Mouse (Mus musculus) embryonic facial prominence, embryonic 15.5 days (tissue): Measurements from ENCODE around the gene Txndc8. TPM values are rescaled to one million over a fixed set of nuclear protein-coding genes. Genes with fewer than 3 reads are reported as not detected.

Experiments used
- ATAC-seq: fragments of 200-750 bp; cut with Nextera tagmentation; 2 replicates; pipeline ENCODE4 v1.8.0; 2017; ENCODE audit warnings: low read depth, moderate TSS enrichment; ENCODE audit not compliant: insufficient number of reproducible peaks, low FRiP score, low TSS enrichment
- H3K27ac ChIP-seq: fragments of 300-500 bp; sonication (generic); replicated peaks from 2 replicates; pipeline ENCODE4 v1.5.1; 2015; ENCODE audit warnings: mild to moderate bottlenecking, inconsistent platforms
- H3K27me3 ChIP-seq: fragments of 300-500 bp; sonication (generic); 2 replicates; pipeline ENCODE4 v1.6.1; 2015; ENCODE audit warnings: inconsistent platforms
- H3K36me3 ChIP-seq: fragments of 300-500 bp; sonication (generic); 2 replicates; pipeline ENCODE4 v1.6.1; 2015; ENCODE audit warnings: mild to moderate bottlenecking, inconsistent platforms
- H3K4me1 ChIP-seq: fragments of 300-500 bp; sonication (generic); 2 replicates; pipeline ENCODE4 v1.6.1; 2015; ENCODE audit warnings: inconsistent platforms
- H3K4me2 ChIP-seq: fragments of 300-500 bp; sonication (generic); replicated peaks from 2 replicates; pipeline ENCODE4 v1.6.1; 2015; ENCODE audit warnings: mild to moderate bottlenecking, inconsistent platforms
- H3K4me3 ChIP-seq: fragments of 300-500 bp; sonication (generic); replicated peaks from 2 replicates; pipeline ENCODE4 v1.5.1; 2015; ENCODE audit warnings: mild to moderate bottlenecking, inconsistent platforms
- H3K9ac ChIP-seq: fragments of 300-500 bp; sonication (generic); 2 replicates; pipeline ENCODE4 v1.6.1; 2015; ENCODE audit warnings: inconsistent platforms
- H3K9me3 ChIP-seq: fragments of 300-500 bp; sonication (generic); replicated peaks from 2 replicates; pipeline ENCODE4 v1.6.1; 2016; ENCODE audit warnings: inconsistent platforms
- WGBS: fragments of 180-500 bp; shearing (Covaris S2); methylation state at CpG from one replicate; pipeline ENCODE4 v1.1.7; 2015; 5-methylcytosine and 5-hydroxymethylcytosine counted together
- polyA plus RNA-seq: library from polyadenylated mRNA; unstranded; fragments of >200 nt; fragmentation: Nextera tagmentation; extraction: Ambion mirVana; gene quantifications from 2 replicates; pipeline ENCODE4 v1.2.1, GENCODE M21; 2015

The Txndc8 gene
- polyA plus RNA-seq = not detected in 2 replicates

DNA sequence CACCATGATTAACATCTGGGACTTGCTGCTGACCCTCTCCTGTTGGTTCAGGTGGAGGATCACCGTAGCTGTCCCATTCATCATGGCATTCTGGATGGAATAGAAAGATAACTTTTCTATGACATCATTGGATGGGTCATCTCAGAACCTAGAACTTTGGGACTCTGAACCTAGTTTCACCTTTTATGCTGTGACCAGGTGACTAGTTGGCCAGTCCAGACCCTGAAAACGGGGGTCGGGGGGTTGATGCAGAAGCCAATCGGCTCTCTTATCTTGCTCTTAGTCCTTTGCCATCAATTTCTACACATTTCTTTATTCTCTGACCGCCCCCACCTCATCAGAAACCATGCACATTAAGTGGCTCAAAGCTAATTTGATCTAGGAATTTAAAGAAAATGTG, at the start of gene Txndc8:
TSS of gene Txndc8 (minus strand) at position 101 of the 400 bp plus-strand sequence.
- WGBS = 89% methylated on average over 5 of the region's 5 CpGs
- ATAC-seq = no peak
- Histone ChIP-seq H3K4me3 (no peak within 1 kb of the TSS), H3K4me2 (no peak within 1 kb of the TSS), H3K9ac (no peak within 1 kb of the TSS), H3K27me3 (no peaks in the 10 kb centered on the region), H3K27ac (no peak within 1 kb of the TSS), H3K9me3 (no peaks in the 10 kb centered on the region), H3K4me1 (no peaks in the 10 kb centered on the region), H3K36me3 (no peaks in the 10 kb centered on the region)

GRCm38 (mm10) chr4:58055653-58056052, 46.7 kb upstream of the Txndc8 start:
- Histone ChIP-seq H3K9ac (no peak overlapping the region), H3K4me1 (no peaks in the 10 kb centered on the region), H3K9me3 (no peaks in the 10 kb centered on the region), H3K4me3 (no peak overlapping the region), H3K4me2 (no peak overlapping the region), H3K27me3 (no peaks in the 10 kb centered on the region), H3K27ac (no peak overlapping the region), H3K36me3 (peaks cover 3% of the 10 kb centered on the region; the same call in 1 of the 2 replicates)
- no peak for ATAC-seq

DNA sequence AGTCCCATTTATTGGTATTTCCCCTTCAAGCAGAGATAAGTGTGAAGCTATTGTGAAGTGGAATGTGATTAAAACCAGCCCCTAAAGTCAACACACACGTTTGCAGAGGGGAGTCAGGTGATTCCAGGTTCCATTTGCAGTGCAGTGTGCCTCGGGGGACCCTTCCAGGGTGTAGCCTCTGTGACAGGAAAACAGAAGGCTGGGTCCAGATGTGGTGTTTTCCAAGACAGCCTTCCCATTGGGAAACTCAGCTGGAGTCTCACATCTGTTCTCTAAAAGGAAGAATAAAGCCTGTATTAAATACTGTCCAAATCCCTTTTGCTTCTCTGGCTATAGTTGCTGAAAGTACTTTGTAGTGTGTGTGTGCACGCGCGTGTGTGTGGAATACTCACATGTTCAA, 45.5 kb upstream of the Txndc8 start:
- no peak overlapping the region for H3K27ac ChIP-seq
- peaks cover 4% of the 10 kb centered on the region; the same call in 1 of the 2 replicates for H3K36me3 ChIP-seq
- H3K4me3 ChIP-seq = no peak overlapping the region
- no peak overlapping the region for H3K9ac ChIP-seq
- no peaks in the 10 kb centered on the region for H3K27me3 ChIP-seq
- 58% methylated on average over 5 of the region's 5 CpGs for WGBS
- no peak for ATAC-seq
- no peaks in the 10 kb centered on the region for H3K4me1 ChIP-seq
- no peaks in the 10 kb centered on the region for H3K9me3 ChIP-seq
- H3K4me2 ChIP-seq = no peak overlapping the region

DNA sequence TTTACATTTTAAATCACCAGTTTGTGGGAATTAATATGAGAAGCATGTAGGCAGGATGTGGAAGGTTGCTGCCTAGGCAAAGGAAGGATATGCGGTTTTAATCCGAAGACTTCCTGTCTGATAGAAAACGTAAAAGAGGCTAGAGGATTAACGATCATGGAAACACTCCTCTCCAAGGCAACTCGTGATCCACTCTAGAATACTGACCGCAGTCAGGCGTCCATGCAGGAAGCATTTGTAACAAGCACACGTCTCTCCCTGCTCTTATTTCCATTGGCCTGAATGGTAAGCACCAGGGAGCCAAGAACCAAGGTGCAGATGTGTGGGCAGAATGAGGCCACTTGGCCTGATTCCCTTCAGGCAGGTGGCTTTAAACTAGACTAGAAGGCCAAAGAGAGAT, 41.8 kb upstream of the Txndc8 start:
- H3K27ac ChIP-seq = no peak overlapping the region
- H3K4me2 ChIP-seq = no peak overlapping the region
- ATAC-seq = no peak
- H3K27me3 ChIP-seq = no peaks in the 10 kb centered on the region
- WGBS = 76% methylated on average over 8 of the region's 8 CpGs
- H3K9ac ChIP-seq = no peak overlapping the region
- H3K4me1 ChIP-seq = no peaks in the 10 kb centered on the region
- no peak overlapping the region for H3K4me3 ChIP-seq
- H3K36me3 ChIP-seq = peaks cover 5% of the 10 kb centered on the region; the same call in 1 of the 2 replicates
- H3K9me3 ChIP-seq = no peaks in the 10 kb centered on the region

- H3K27me3 ChIP-seq = no peaks in the 10 kb centered on the region
- H3K36me3 ChIP-seq = peaks cover 5% of the 10 kb centered on the region; the same call in 1 of the 2 replicates
- ATAC-seq = no peak
- no peak overlapping the region for H3K9ac ChIP-seq
- no peaks in the 10 kb centered on the region for H3K9me3 ChIP-seq
- H3K4me2 ChIP-seq = no peak overlapping the region
- no peak overlapping the region for H3K27ac ChIP-seq
- no peaks in the 10 kb centered on the region for H3K4me1 ChIP-seq
- H3K4me3 ChIP-seq = no peak overlapping the region
- WGBS = 76% methylated on average over 8 of the region's 8 CpGs
These were observed 41.4 kb upstream of the Txndc8 start for GRCm38 (mm10) chr4:58050276-58050675.

DNA sequence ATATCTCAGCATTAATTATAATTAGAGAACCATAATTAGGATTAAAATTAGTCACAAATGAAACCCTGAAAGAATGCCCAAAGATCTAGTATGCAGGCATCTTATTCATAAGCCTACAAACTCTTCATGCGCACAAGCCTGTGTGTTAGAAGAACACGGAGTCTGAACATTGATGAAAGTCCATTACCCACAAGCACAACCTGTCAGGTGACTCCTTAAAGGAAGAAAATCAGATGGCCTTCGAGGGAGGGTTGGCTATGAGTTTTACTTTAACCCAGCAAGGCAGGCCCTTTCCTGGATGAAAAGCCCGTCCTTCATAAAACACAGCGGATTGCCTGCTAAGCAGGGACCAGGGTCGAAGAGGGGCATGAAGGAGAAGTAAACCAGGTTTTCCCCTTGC, 35.9 kb upstream of the Txndc8 start:
- Histone ChIP-seq H3K27me3 (no peaks in the 10 kb centered on the region), H3K4me2 (no peak overlapping the region), H3K4me3 (no peak overlapping the region), H3K9ac (no peak overlapping the region), H3K36me3 (0 out of 2 replicates have a peak, but pooled peaks cover 3% of the 10 kb centered on the region), H3K4me1 (no peaks in the 10 kb centered on the region), H3K9me3 (no peaks in the 10 kb centered on the region), H3K27ac (no peak overlapping the region)
- WGBS = 90% methylated on average over 6 of the region's 6 CpGs
- no peak for ATAC-seq

DNA sequence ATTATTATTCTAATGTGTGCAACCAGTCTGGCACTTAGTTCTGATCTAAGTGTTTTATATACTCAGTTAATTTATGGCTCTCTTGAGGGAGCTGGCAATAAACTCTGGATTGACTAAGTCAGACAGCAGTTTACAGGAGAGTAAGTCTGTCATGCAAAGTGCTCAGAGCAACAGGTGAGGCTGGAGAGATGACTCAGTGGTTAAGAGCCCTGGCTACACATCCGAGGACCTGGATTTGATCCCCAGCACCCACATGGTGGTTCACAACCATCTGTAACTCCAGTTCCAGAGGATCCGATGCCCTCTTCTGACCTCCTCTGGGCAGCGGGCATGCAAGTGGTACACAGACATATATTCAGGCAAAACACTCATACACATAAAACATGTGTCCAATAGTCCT, 35.4 kb upstream of the Txndc8 start:
- H3K27ac ChIP-seq = no peak overlapping the region
- H3K4me1 ChIP-seq = 0 out of 2 replicates have a peak, but pooled peaks cover 2% of the 10 kb centered on the region
- H3K9me3 ChIP-seq = no peaks in the 10 kb centered on the region
- H3K27me3 ChIP-seq = no peaks in the 10 kb centered on the region
- 95% methylated on average over 3 of the region's 3 CpGs for WGBS
- H3K36me3 ChIP-seq = 0 out of 2 replicates have a peak, but pooled peaks cover under 1% of the 10 kb centered on the region
- no peak overlapping the region for H3K4me3 ChIP-seq
- H3K4me2 ChIP-seq = no peak overlapping the region
- no peak for ATAC-seq
- no peak overlapping the region for H3K9ac ChIP-seq

DNA sequence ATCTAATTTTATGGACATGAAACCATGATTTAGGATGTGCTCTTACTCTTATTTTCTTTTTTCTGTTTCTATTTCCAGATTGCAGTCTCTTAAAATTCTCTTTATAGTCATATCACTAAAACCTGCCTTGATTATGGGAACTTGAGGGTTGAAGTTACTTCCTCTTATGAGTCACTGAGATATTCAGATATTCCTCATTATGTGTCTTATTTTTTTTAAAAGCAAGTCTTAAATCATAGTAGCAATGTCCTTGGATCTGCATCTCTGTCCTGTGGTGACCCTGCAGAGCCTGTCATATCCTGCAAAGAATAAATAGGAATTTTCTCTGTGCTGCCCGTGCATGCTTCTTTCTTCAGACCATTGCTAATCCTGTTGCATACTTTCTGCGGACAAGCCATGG, 31.2 kb upstream of the Txndc8 start:
- Histone ChIP-seq H3K4me2 (no peak overlapping the region), H3K4me1 (0 out of 2 replicates have a peak, but pooled peaks cover 3% of the 10 kb centered on the region), H3K36me3 (no peaks in the 10 kb centered on the region), H3K27me3 (no peaks in the 10 kb centered on the region), H3K27ac (no peak overlapping the region), H3K9ac (no peak overlapping the region), H3K4me3 (no peak overlapping the region), H3K9me3 (no peaks in the 10 kb centered on the region)
- WGBS = 69% methylated on average over 2 of the region's 2 CpGs
- no peak for ATAC-seq

DNA sequence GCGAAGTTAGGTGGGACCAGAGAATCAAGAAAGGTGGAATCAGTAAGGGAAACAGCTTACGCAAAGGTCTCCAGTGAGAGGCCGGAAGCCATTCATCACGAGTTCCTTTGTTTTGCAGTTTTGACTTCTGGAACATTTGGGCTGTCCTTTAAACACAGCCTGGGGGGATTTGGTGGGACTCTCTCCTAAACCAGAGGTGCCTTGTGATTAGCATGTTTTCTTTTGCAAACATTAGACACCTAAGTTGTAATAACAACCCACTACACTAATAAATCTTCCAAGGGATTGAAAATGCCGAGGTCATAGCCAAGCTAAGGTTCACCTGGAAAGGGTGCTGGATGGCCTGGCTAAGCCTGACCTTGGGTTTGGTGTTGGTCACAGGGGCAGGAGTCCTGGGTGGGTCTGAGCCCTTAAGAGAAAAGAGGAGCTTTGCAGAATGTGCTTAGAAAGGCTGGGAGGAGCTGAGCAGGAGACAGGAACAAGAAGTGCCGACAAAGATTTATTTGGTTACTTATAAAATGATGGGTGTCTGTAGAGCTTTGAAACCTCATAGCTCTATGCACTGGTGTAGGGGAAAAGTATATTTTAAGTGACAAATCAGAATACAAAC, 28.3 kb upstream of the Txndc8 start:
- H3K9me3 ChIP-seq = no peaks in the 10 kb centered on the region
- peaks cover 9% of the 10 kb centered on the region; the same call in 1 of the 2 replicates for H3K4me1 ChIP-seq
- H3K27ac ChIP-seq = no peak overlapping the region
- no peak overlapping the region for H3K4me3 ChIP-seq
- WGBS = 81% methylated on average over 6 of the region's 6 CpGs
- no peak overlapping the region for H3K9ac ChIP-seq
- H3K4me2 ChIP-seq = no peak overlapping the region
- no peaks in the 10 kb centered on the region for H3K36me3 ChIP-seq
- ATAC-seq = no peak
- no peaks in the 10 kb centered on the region for H3K27me3 ChIP-seq

DNA sequence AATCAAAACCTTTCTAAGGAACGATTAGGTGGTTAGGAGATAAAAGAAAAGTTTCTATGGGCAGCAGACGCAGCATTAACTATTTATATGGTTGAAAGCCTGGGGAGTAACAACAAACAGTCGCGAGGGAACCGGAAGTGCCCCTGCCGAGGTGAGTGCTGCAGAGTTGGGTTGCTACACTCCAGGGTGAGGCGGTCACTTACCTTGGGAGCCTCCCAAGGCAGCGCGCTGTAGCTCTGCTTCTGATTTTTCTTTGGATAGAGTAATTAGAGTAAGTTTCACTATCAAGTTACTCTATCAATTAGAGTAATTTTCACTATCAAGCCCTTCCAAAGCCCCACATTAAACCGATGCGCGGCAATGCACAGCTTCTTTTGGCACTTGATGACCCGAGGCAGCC, 25.7 kb upstream of the Txndc8 start:
- H3K9ac ChIP-seq = no peak overlapping the region
- ATAC-seq = no peak
- no peaks in the 10 kb centered on the region for H3K27me3 ChIP-seq
- H3K36me3 ChIP-seq = no peaks in the 10 kb centered on the region
- peaks cover 9% of the 10 kb centered on the region; the same call in 1 of the 2 replicates for H3K4me1 ChIP-seq
- peak overlapping the region; percentile 16; the same call in 1 of the 2 replicates for H3K4me3 ChIP-seq
- H3K27ac ChIP-seq = no peak overlapping the region
- peak overlapping the region; percentile 37 for H3K4me2 ChIP-seq
- no peaks in the 10 kb centered on the region for H3K9me3 ChIP-seq
- 40% methylated on average over 13 of the region's 13 CpGs for WGBS

- Histone ChIP-seq H3K27ac (no peak overlapping the region), H3K9me3 (no peaks in the 10 kb centered on the region), H3K4me2 (no peak overlapping the region), H3K27me3 (no peaks in the 10 kb centered on the region), H3K36me3 (no peaks in the 10 kb centered on the region), H3K4me3 (no peak overlapping the region), H3K9ac (no peak overlapping the region), H3K4me1 (peaks cover 6% of the 10 kb centered on the region; the same call in 1 of the 2 replicates)
- ATAC-seq = no peak
- 65% methylated on average over 1 of the region's 1 CpGs for WGBS
These were observed 23.8 kb upstream of the Txndc8 start for GRCm38 (mm10) chr4:58032714-58033113.

GRCm38 (mm10) chr4:58003501-58003900, 5.4 kb downstream of the Txndc8 start:
- Histone ChIP-seq H3K4me1 (no peaks in the 10 kb centered on the region), H3K9me3 (no peaks in the 10 kb centered on the region), H3K36me3 (no peaks in the 10 kb centered on the region), H3K4me3 (no peak overlapping the region), H3K9ac (no peak overlapping the region), H3K27me3 (no peaks in the 10 kb centered on the region), H3K27ac (no peak overlapping the region), H3K4me2 (no peak overlapping the region)
- 52% methylated on average over 3 of the region's 3 CpGs for WGBS
- ATAC-seq = no peak
